Mouse (Mus musculus) intestine, embryonic 16.5 days (tissue): ENCODE data around the gene Fam173b. TPM values are rescaled to one million over a fixed set of nuclear protein-coding genes. Genes with fewer than 3 reads are reported as not detected.

ENCODE experiments used
- ATAC-seq: fragments of 200-750 bp; cut with Nextera tagmentation; 2 replicates; pipeline ENCODE4 v1.8.0; 2017; ENCODE audit warnings: moderate TSS enrichment, moderate library complexity
- H3K27ac ChIP-seq: fragments of 300-500 bp; sonication (generic); 2 replicates; pipeline ENCODE4 v1.5.1; 2014; ENCODE audit warnings: mild to moderate bottlenecking, low read length
- H3K27me3 ChIP-seq: fragments of 300-500 bp; sonication (generic); replicated peaks from 2 replicates; pipeline ENCODE4 v1.6.1; 2014; ENCODE audit warnings: low read length, control low read depth, mixed read lengths; ENCODE audit not compliant: control insufficient read depth, insufficient read depth
- H3K36me3 ChIP-seq: fragments of 300-500 bp; sonication (generic); 2 replicates; pipeline ENCODE4 v1.6.1; 2014; ENCODE audit warnings: low read length, control low read depth; ENCODE audit not compliant: control insufficient read depth, insufficient read depth
- H3K4me1 ChIP-seq: fragments of 300-500 bp; sonication (generic); 2 replicates; pipeline ENCODE4 v1.6.1; 2014; ENCODE audit warnings: low read length, control low read depth, mixed read lengths; ENCODE audit not compliant: control insufficient read depth, insufficient read depth
- H3K4me2 ChIP-seq: fragments of 300-500 bp; sonication (generic); 2 replicates; pipeline ENCODE4 v1.6.1; 2014; ENCODE audit warnings: low read depth, low read length, control low read depth
- H3K4me3 ChIP-seq: fragments of 300-500 bp; sonication (generic); 2 replicates; pipeline ENCODE4 v1.5.1; 2014; ENCODE audit warnings: mild to moderate bottlenecking, low read length
- H3K9ac ChIP-seq: fragments of 300-500 bp; sonication (generic); 2 replicates; pipeline ENCODE4 v1.6.1; 2014; ENCODE audit warnings: low read depth, low read length
- H3K9me3 ChIP-seq: fragments of 300-500 bp; sonication (generic); 2 replicates; pipeline ENCODE4 v1.6.1; 2016; ENCODE audit warnings: low read length, control low read depth; ENCODE audit not compliant: control insufficient read depth
- WGBS: fragments of 180-500 bp; shearing (Covaris S2); extraction: QIAGEN DNeasy Blood & Tissue Kit; methylation state at CpG from one replicate; pipeline ENCODE4 v1.1.7; 2014; 5-methylcytosine and 5-hydroxymethylcytosine counted together
- polyA plus RNA-seq: library from polyadenylated mRNA; unstranded; fragments of >200 nt; fragmentation: Nextera tagmentation; extraction: Ambion mirVana; gene quantifications from 2 replicates; pipeline ENCODE4 v1.2.1, GENCODE M21; 2015

Fam173b gene
- polyA plus RNA-seq, result 15.7 and 15.8 TPM in 2 replicates

GRCm38 (mm10) chr15:31601646-31602374 is at the start of gene Fam173b, which contains the start of gene Cct5:
TSS of gene Fam173b (plus strand) at chr15:31601852.
TSS of gene Cct5 (minus strand) at chr15:31601804.
- H3K36me3 ChIP-seq, result peaks cover 4% of the 10 kb centered on the region; the same call in 1 of the 2 replicates
- peaks cover 16% of the 10 kb centered on the region for H3K4me1 ChIP-seq
- H3K9me3 ChIP-seq, result no peaks in the 10 kb centered on the region
- H3K27ac ChIP-seq, result peak within 1 kb of the TSS; percentile 95
- H3K9ac ChIP-seq, result peak within 1 kb of the TSS; percentile 94
- H3K4me2 ChIP-seq, result peak within 1 kb of the TSS; percentile 88
- under 1% methylated on average over 63 of the region's 63 CpGs for WGBS
- ATAC-seq, result peak; percentile 89
- no peaks in the 10 kb centered on the region for H3K27me3 ChIP-seq
- H3K4me3 ChIP-seq, result peak within 1 kb of the TSS; percentile 85

GRCm38 (mm10) chr15:31554855-31555254 is 46.8 kb upstream of the Fam173b start:
- Histone ChIP-seq H3K4me3 (no peak overlapping the region), H3K9ac (no peak overlapping the region), H3K4me1 (no peaks in the 10 kb centered on the region), H3K4me2 (no peak overlapping the region), H3K36me3 (no peaks in the 10 kb centered on the region), H3K27me3 (no peaks in the 10 kb centered on the region), H3K27ac (no peak overlapping the region), H3K9me3 (no peaks in the 10 kb centered on the region)
- ATAC-seq, result no peak
- WGBS, result 82% methylated on average over 2 of the region's 2 CpGs

DNA sequence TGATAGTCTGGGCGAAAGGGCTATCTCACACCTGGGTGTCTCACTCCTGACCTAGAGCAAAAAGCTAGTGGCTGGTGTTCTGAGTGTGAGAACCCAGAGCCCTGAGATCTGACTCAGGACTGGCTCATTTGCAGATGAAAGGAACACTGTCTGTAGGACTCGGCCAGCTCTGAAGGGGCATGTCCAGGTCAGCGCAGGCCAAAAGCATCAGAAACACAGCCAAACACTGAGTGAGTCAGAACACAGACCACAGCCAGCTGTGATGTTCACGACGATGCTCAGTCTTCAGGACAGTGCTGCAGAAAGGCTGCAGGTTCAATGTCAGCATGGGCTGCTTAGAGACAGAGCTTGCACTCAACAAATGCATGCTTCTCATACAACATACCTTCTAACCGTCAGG is 40.3 kb upstream of the Fam173b start:
- no peaks in the 10 kb centered on the region; the same call in 1 of the 2 replicates for H3K9me3 ChIP-seq
- WGBS, result 76% methylated on average over 6 of the region's 6 CpGs

DNA sequence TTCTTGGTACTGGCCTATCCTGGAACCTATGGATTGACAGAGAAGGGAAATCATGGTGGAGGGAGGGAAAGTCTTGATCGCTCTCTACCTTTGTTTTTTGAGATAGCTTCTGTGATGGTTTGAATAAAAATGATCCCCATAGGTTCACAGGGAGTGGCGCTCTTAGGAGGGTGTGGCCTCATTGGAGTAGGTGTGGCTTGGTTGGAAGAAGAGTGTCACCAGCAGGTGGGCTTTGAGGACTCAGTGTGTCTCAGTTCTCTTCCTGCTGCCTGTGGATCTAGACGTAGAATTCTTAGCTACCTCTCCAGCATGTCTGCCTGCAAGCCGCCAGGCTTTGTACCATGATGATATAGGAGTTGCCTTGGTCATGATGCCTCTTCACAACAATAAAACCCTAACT is 39.7 kb upstream of the Fam173b start:
- Histone ChIP-seq H3K4me3 (no peak overlapping the region), H3K4me1 (peaks cover 3% of the 10 kb centered on the region; the same call in 1 of the 2 replicates), H3K27me3 (no peaks in the 10 kb centered on the region), H3K4me2 (no peak overlapping the region), H3K36me3 (no peaks in the 10 kb centered on the region), H3K9ac (no peak overlapping the region), H3K27ac (no peak overlapping the region), H3K9me3 (no peaks in the 10 kb centered on the region; the same call in 1 of the 2 replicates)
- WGBS, result 94% methylated on average over 4 of the region's 4 CpGs
- ATAC-seq, result no peak

More for the DNA sequence above, 40.3 kb upstream of the Fam173b start:
- Histone ChIP-seq H3K27ac (no peak overlapping the region), H3K9ac (no peak overlapping the region), H3K4me3 (no peak overlapping the region), H3K4me1 (peaks cover 3% of the 10 kb centered on the region; the same call in 1 of the 2 replicates), H3K4me2 (no peak overlapping the region), H3K36me3 (no peaks in the 10 kb centered on the region), H3K27me3 (no peaks in the 10 kb centered on the region)
- ATAC-seq, result no peak

DNA sequence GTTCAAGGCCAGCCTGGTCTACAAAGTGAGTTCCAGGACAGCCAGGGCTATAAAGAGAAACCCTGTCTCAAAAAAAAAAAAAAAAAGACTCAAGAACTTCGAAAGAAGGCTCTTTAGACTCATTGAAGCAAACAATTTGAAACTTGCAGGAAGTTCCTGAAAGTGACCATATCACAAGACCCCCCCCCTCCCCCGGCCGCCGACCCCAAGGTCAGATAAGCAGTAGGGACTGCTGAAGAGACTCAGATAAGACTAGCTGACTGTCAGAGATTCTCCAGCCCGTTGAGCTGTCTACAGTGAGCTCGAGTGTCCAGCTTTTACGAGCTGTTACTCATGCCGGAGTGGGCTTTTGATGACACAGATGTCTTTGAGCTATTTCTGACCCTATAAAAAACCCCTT is 38.8 kb upstream of the Fam173b start:
- no peaks in the 10 kb centered on the region for H3K27me3 ChIP-seq
- no peak overlapping the region for H3K4me3 ChIP-seq
- peak overlapping the region; percentile 68; the same call in 1 of the 2 replicates for H3K27ac ChIP-seq
- no peak for ATAC-seq
- H3K4me2 ChIP-seq, result no peak overlapping the region
- no peaks in the 10 kb centered on the region for H3K36me3 ChIP-seq
- H3K4me1 ChIP-seq, result peaks cover 3% of the 10 kb centered on the region; the same call in 1 of the 2 replicates
- no peaks in the 10 kb centered on the region; the same call in 1 of the 2 replicates for H3K9me3 ChIP-seq
- no peak overlapping the region for H3K9ac ChIP-seq
- WGBS, result 63% methylated on average over 8 of the region's 8 CpGs

- no peaks in the 10 kb centered on the region for H3K36me3 ChIP-seq
These were observed 37.8 kb upstream of the Fam173b start for GRCm38 (mm10) chr15:31563577-31564546.

GRCm38 (mm10) chr15:31565184-31565583 is 36.5 kb upstream of the Fam173b start, which contains the start of gene Cmbl:
TSS of gene Cmbl (plus strand) at chr15:31565389.
- no peak within 1 kb of the TSS for H3K4me2 ChIP-seq
- WGBS, result 55% methylated on average over 5 of the region's 5 CpGs

More at GRCm38 (mm10) chr15:31563577-31564546, 37.8 kb upstream of the Fam173b start:
- H3K27me3 ChIP-seq, result no peaks in the 10 kb centered on the region
- peaks cover 11% of the 10 kb centered on the region for H3K4me1 ChIP-seq
- H3K9me3 ChIP-seq, result no peaks in the 10 kb centered on the region; the same call in 1 of the 2 replicates
- 53% methylated on average over 19 of the region's 19 CpGs for WGBS
- peak overlapping the region; percentile 68 for H3K27ac ChIP-seq
- peak; percentile 54 for ATAC-seq
- H3K4me2 ChIP-seq, result peak overlapping the region; percentile 17
- H3K9ac ChIP-seq, result 0 out of 2 replicates have a peak overlapping the region, but pooled peaks have one; percentile 3
- H3K4me3 ChIP-seq, result no peak overlapping the region

GRCm38 (mm10) chr15:31565786-31566185 is 35.9 kb upstream of the Fam173b start:
- ATAC-seq, result no peak
- WGBS, result 66% methylated on average over 1 of the region's 1 CpGs
- no peaks in the 10 kb centered on the region for H3K36me3 ChIP-seq
- no peak overlapping the region for H3K4me2 ChIP-seq
- H3K27ac ChIP-seq, result no peak overlapping the region
- peaks cover 15% of the 10 kb centered on the region for H3K4me1 ChIP-seq
- no peak overlapping the region for H3K9ac ChIP-seq
- H3K27me3 ChIP-seq, result no peaks in the 10 kb centered on the region
- no peaks in the 10 kb centered on the region; the same call in 1 of the 2 replicates for H3K9me3 ChIP-seq
- no peak overlapping the region for H3K4me3 ChIP-seq

More at GRCm38 (mm10) chr15:31565184-31565583, 36.5 kb upstream of the Fam173b start, which contains the start of gene Cmbl:
- Histone ChIP-seq H3K27me3 (no peaks in the 10 kb centered on the region), H3K9me3 (no peaks in the 10 kb centered on the region; the same call in 1 of the 2 replicates), H3K36me3 (no peaks in the 10 kb centered on the region), H3K9ac (no peak within 1 kb of the TSS), H3K4me1 (peaks cover 11% of the 10 kb centered on the region), H3K27ac (peak within 1 kb of the TSS; percentile 68; the same call in 1 of the 2 replicates), H3K4me3 (no peak within 1 kb of the TSS)
- ATAC-seq, result no peak
